Mouse (Mus musculus) c-Kit-positive CD71-positive TER-119-negative erythroid progenitor cells, embryonic 14.5 days (primary cell): ENCODE data around the gene Cd247.

Experiments
- DNase-seq: peaks from one replicate; pipeline ENCODE4 v3.0.0-alpha.2; 2013; ENCODE audit warnings: low read depth

Gene Cd247

DNA sequence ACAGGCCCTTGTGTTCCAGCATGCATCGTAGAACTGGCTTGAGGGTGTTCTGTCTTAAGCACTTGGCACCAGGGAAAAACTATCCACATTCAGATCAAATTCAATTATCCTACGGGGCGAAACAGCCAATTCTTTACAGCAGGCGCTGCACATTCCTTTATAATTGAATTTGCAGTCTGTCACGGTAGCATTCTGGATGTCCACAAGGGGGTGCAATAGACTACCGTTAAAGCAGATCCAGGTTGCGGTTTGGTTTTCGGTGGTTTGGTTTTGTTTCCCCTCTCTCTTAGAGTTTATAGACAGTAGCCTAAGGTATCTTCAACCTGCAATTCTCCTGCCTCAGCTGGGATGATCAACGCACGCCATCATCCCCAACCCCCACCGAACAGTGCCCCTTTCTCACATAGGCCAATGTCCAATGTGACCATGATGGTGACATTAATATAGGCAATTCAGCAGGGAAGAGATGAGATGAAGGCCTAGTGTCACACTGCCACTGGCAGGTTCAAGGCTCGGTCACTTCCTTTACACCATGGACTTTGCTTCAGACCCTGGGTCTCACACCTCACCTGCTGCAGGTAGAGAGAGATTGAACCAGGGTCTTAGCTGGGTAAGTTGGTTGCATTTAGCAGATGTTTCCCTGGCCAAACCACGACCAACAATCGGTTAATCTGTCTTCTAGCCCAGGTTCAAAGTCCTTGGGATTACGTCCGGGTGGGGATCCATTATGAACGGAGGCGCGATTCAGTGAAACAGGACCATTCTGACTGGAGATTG lies 12.8 kb upstream of the Cd247 start:
- no peak for DNase-seq

DNA sequence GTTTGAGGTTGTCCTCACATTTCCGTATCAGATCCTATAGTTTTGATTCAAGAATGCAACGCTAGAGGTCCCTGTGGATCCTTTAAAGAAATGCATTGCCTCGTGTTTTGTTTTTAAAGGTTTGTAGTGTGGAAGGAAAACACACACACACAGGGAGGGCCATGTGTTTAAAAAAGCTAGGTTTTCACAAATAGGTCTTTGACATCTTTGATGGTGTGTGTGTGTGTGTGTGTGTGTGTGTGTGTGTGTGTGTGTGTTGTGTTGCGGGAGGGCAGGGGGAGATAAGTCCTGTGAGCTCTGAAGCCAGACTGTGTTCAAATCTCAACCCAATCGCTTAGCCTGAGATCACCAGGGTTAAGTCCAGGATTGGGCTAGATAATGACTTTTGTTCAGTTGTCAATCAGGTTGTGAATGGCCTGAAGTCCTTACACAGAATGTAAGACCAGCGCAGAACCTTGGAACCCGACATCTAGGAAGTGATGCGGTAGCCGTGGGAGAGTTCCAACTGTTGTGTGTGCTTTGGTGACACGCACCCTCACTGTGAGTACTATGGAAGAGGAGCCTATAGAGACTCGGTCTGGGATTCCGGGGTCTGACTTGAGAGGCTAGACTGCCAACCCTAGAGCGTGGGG lies 8.4 kb upstream of the Cd247 start:
- no peak for DNase-seq

GRCm38 (mm10) chr1:165780586-165781111 lies 7.8 kb upstream of the Cd247 start:
- DNase-seq: no peak

DNA sequence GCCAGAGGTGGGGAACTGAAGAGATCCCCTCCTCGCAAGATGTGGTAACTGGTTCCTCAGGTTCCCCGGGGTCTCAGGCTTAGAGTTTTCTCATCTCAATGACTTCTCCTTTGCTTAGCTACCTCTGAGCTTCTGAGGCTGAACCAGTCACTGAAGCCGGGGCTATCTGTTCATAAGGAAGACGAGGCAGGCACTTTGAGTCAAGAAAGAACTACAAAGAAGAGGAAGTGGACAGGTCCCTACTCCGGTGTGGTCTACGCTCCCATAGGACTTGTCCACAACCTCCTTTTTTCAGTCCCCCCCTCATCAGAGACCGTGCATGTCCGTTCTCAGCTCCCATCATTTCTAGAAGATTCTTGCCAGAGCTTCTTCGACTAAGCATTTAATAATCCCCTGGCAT lies 7.1 kb upstream of the Cd247 start:
- DNase-seq: no peak

DNA sequence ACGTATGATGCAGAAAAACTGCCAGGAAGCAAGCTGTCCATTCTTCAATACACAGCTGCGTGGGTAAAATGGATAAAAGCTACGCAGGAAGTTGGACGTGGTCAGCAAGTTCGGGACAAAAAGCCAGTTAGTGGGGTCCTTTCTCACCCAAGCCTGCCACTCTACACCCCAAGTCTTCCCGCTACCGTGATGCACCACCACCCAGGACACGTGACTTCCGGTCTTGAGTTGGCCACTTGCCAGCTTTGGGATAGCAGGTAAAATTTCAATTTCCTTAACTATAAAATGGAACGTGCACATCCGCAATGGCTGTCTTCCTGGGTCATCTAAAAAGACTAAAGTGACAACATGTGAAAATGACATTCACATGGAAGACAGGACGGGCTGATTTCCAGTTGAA lies 6.6 kb upstream of the Cd247 start:
- no peak for DNase-seq

- DNase-seq: no peak
Measured at GRCm38 (mm10) chr1:165786296-165786695, 2.2 kb upstream of the Cd247 start.

DNA sequence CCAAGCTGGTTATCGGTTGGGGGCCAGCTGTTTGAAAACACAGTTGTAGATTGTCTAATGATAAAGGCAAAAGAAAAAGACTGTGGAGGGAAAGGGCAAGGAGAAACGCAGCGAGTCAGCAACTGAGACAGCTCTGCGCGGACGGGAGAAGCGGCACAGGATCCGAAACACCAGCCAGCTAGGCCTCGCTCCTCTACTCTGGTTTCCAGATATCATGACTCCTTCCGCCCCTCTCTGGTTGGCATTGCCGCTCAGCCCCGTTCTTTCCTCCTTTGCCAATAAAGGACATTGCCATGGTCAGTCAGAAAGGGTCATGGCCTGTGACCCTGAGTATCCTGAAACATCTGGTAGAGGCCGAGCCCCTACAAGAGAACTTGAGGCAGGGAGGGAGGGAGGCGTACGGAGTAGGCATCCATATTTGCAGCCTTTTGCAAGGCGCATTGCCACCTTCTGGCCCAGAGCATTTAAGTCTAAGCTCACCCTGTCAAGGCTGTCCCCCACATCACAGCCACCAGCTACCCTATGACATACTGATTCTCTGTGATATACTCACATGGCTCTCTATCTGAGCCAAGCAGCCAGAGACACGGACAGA lies 682 bp downstream of the Cd247 start:
- DNase-seq: no peak

- DNase-seq: no peak
Measured at GRCm38 (mm10) chr1:165789963-165790362, 1.5 kb downstream of the Cd247 start.

GRCm38 (mm10) chr1:165790461-165791210 lies 2.2 kb downstream of the Cd247 start:
- no peak for DNase-seq

GRCm38 (mm10) chr1:165791411-165791810 lies 2.9 kb downstream of the Cd247 start:
- no peak for DNase-seq

DNA sequence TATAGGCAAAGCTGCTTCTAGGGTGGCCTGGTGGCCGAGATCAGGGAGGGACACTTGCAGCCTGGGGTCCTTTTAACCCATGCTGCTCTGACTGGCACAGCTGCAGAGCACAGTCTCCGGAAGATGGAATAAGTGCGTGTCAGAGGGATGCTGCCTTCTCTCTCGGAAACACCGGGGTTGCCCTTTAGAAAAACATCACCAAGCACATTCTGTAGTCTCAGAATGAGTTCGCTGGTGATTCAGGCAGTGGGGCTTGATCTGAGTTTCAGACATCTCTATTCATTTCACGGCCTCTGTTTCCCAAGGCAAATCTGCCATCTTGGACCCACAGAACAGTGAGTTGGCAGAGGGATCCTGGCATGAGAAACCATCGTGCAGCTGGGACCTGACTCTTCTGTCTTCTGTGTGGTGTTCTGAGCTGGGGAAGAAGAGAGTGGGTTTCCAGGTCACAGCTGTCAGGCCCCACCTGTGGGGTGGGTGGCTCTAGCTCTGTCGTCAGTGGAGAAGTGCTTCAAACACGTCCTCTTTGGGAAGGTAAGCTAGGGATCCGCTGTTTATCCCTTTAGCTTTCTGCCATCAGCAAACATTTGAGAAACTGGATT lies 13.3 kb downstream of the Cd247 start:
- DNase-seq: no peak

- no peak for DNase-seq
Measured at GRCm38 (mm10) chr1:165803107-165803506, 14.6 kb downstream of the Cd247 start.

GRCm38 (mm10) chr1:165804133-165804532 lies 15.7 kb downstream of the Cd247 start:
- no peak for DNase-seq

DNA sequence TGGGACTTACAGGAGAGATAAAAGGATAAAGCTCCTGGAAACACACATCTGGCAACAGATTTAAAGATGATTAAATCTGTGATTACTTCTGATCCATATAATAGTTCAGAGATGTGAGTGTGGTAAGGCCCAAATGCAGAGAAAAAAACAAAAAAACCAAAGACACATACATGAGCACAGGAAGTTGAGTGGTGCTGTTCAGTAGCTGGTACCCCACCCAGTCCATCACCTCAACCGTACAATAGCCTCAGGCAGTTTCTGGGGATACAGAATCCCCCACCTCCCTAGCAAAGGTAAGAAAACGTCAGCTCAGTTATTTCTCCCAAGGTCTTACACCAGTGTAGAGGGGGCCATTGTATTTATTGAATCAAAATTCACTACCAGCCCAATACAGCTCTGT lies 22.2 kb downstream of the Cd247 start:
- no peak for DNase-seq

DNA sequence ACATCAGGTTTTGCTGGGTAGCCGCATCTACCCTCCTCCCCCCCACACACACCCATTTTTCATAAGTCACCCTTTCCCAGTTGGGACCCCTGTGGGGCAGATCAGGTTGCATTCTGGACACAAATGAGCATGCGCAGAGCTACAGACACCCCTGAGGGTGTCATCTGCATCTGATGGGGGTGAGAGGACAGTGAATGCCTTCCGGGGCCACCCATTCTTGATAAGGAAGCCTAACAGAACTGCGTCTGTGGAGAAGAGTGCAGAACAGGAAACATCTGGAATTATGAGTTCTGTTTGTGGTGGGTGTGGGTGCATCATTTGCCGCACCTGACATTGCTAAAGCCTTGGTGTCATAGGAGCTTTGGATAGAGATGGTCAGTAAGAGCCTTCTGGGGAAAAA lies 22.7 kb downstream of the Cd247 start:
- DNase-seq: no peak

GRCm38 (mm10) chr1:165812775-165813174 lies 24.3 kb downstream of the Cd247 start:
- no peak for DNase-seq

- no peak for DNase-seq
Measured at GRCm38 (mm10) chr1:165814116-165814515, 25.6 kb downstream of the Cd247 start.

DNA sequence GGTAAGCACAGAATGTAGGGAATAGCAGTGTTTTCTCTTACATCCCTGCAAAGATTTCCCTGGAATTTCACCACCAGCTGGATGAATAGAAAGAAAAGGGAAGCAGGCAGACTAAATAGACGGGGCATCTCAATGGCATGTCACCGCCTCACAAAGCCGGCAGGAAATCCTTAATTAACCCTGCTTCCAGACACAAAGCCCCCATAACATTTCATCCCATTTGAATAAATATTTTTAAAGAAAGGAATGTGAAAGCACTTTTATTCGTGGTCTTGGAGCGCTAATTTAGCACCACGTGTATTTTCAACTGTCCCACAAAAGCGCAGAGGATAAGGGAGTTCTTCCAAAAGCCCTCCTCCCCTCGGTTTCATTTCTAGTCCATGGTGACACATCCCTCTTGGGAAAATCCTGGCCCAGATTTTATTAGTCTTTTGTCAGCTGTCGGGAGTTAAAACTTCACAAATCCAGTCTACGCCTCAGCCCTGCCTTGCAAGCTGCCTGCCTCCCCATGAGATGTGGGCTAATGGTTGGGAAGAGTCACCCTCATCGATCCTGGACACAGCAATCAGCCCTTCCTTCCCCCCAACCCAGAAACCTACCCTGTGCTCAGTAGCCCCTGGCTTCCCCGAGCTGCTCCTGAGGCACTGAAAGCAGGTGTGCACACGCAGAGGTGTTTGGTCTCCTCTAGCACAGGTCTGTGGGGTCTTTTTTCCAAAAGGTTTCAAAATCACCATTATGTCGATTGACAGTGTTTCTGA lies 26.2 kb downstream of the Cd247 start:
- DNase-seq: no peak

DNA sequence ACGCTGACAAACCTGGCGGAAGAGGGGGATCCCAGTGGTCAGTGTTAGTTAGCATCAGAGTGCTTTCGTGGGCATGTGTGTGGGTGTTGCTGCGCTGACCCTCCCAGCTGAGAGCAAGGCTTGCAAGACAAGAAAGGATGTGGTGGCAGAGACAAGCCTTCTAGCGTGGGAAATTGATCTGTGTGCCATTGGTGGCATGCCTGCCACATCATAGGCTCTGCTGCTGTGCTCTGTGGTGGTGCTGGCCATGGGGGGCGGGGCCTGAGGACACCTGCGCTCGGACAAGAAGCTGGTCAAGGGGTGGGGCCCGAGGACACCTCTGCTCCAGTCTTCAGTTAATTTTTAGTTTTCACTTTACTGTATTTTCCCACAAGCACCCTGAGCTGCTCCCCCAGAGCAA lies 27.9 kb downstream of the Cd247 start:
- no peak for DNase-seq

DNA sequence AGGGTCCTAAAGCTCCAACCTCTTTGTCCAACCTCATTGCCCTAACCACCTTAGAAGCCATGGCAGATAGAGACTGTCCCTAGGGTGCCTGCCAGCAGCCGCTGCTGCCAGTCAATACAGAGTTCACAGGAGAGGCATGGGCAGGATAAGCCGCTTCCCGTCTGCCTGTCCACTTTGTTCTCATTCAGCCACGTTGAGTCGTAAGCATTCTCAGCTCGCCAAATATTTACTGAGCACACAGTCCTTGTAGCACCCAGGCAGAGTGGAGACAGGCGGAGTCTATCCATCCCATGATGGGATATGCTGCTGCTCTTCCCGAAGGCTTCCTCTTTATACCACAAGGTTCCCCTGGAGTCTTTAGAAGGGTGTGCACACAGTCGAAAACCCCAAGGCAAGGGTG lies 28.8 kb downstream of the Cd247 start:
- DNase-seq: no peak

GRCm38 (mm10) chr1:165818145-165818860 lies 29.8 kb downstream of the Cd247 start:
- peak; percentile 80 for DNase-seq
